Mouse (Mus musculus) neural tube, embryonic 12.5 days (tissue): ENCODE measurements around the gene Gm17190. TPM values are rescaled to one million over a fixed set of nuclear protein-coding genes. Genes with fewer than 3 reads are reported as not detected.
"Not testable (repeated sequence)": the region's sequence is repeated elsewhere in the genome, so short reads cannot be mapped to it uniquely, and the experiment has no call there.

Experiments
- ATAC-seq: fragments of 200-750 bp; cut with Nextera tagmentation; 2 replicates; pipeline ENCODE4 v1.8.0; 2017; ENCODE audit warnings: low read depth, mild to moderate bottlenecking, moderate TSS enrichment, moderate library complexity; ENCODE audit not compliant: low FRiP score
- H3K27ac ChIP-seq: fragments of 300-500 bp; sonication (generic); 2 replicates; pipeline ENCODE4 v1.5.1; 2016
- H3K27me3 ChIP-seq: fragments of 300-500 bp; sonication (generic); replicated peaks from 2 replicates; pipeline ENCODE4 v1.6.1; 2016; ENCODE audit warnings: mild to moderate bottlenecking
- H3K36me3 ChIP-seq: fragments of 300-500 bp; sonication (generic); 2 replicates; pipeline ENCODE4 v1.6.1; 2016; ENCODE audit warnings: mild to moderate bottlenecking
- H3K4me1 ChIP-seq: fragments of 300-500 bp; sonication (generic); 2 replicates; pipeline ENCODE4 v1.6.1; 2016
- H3K4me2 ChIP-seq: fragments of 300-500 bp; sonication (generic); replicated peaks from 2 replicates; pipeline ENCODE4 v1.6.1; 2016; ENCODE audit warnings: mild to moderate bottlenecking
- H3K4me3 ChIP-seq: fragments of 300-500 bp; sonication (generic); 2 replicates; pipeline ENCODE4 v1.5.1; 2016
- H3K9ac ChIP-seq: fragments of 300-500 bp; sonication (generic); 2 replicates; pipeline ENCODE4 v1.6.1; 2016; ENCODE audit warnings: mild to moderate bottlenecking
- H3K9me3 ChIP-seq: fragments of 300-500 bp; sonication (generic); 2 replicates; pipeline ENCODE4 v1.6.1; 2016; ENCODE audit warnings: mild to moderate bottlenecking
- WGBS: fragments of 180-500 bp; shearing (Covaris S2); methylation state at CpG from one replicate; pipeline ENCODE4 v1.1.7; 2016; 5-methylcytosine and 5-hydroxymethylcytosine counted together
- polyA plus RNA-seq: library from polyadenylated mRNA; unstranded; fragments of >200 nt; fragmentation: Nextera tagmentation; extraction: Ambion mirVana; gene quantifications from 2 replicates; pipeline ENCODE4 v1.2.1, GENCODE M21; 2016

The Gm17190 gene
- polyA plus RNA-seq: 0.37 and 0.87 TPM in 2 replicates

DNA sequence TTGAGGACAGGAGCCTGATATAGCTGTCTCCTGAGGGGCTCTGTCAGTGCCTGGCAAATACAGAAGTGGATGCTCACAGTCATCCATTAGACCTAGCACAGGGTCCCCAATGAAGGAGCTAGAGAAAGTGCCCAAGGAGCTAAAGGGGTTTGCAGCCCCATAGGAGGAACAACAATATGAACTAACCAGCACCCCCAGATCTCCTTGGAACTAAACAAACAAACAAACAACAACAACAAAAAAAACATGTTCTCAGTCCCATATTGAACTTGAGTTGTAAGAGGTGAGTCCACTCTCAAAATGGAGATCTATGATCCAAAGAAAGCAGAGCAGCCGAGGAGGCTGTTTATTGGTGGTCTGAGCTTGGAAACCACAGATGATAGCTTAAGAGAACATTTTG lies at the start of gene Gm17190:
TSS of gene Gm17190 (plus strand) at position 301 of the 400 bp plus-strand sequence.
- not testable (repeated sequence) for H3K4me1 ChIP-seq, H3K4me3 ChIP-seq, H3K9ac ChIP-seq, H3K27me3 ChIP-seq, H3K9me3 ChIP-seq, H3K4me2 ChIP-seq, H3K27ac ChIP-seq, ATAC-seq, H3K36me3 ChIP-seq
- WGBS: 91% methylated on average over 1 of the region's 1 CpGs

DNA sequence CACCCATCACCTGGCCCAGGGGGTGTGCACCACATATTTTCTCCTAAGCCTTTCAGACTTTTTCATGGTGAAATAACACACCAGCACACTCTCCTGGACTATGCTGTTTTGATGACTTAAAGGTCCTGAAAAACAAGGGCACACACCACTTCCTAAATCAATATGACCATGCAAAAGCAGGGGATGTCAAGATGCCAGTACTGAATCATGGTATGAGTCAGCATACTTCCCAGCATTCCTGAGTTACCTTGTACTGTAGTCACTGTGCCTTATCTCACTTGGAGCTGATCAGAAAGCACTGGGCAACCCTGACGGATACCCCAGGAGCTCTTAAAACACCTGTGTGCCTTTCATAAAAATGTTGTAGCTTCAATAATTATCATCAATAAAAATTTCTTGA lies 42.3 kb upstream of the Gm17190 start:
- H3K27me3 ChIP-seq: no peaks in the 10 kb centered on the region
- WGBS: 87% methylated on average over 1 of the region's 1 CpGs

DNA sequence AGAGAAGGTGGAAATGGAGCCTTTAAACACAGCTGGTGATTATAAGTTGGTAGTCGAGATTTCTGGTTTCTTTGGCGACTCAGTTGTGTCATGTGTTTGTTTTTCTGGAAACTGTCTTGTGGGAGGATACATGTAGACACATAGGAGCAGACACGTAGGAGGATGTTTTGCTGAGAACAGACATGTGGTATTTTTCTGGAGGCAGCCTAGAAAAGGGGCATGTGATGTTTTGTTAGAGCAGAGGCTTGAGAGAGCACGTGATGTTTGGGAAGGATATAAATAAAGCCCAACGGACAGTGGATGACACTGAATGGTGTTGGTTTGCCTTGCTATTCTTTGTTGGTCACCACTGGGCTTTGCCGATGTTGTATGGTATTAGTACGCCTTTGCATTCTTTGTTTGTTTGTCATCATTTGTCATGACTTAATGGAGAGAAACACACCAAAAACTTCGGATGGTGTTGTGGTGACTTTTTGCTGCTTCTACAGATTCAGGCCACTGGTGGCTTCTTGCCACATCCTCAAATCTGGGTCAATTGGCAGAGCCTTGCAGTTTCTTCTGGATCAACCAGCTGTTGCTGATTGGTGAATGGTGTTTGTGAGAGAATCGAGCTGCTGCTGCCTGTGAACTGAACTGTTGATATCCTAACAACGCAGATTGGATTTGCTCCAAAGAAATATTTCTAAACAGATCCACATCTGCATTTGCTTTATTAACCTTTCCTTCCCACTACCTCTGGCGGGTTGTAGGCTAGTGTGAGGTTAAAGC lies 41.4 kb upstream of the Gm17190 start:
- WGBS: 83% methylated on average over 11 of the region's 11 CpGs

More for the DNA sequence above, 42.3 kb upstream of the Gm17190 start:
- Histone ChIP-seq H3K27ac (no peak overlapping the region), H3K4me3 (no peak overlapping the region), H3K36me3 (no peaks in the 10 kb centered on the region), H3K9me3 (no peaks in the 10 kb centered on the region), H3K9ac (no peak overlapping the region), H3K4me1 (no peaks in the 10 kb centered on the region), H3K4me2 (no peak overlapping the region)
- no peak for ATAC-seq

GRCm38 (mm10) chr13:96045396-96045795 lies 36.5 kb upstream of the Gm17190 start:
- H3K27me3 ChIP-seq: no peaks in the 10 kb centered on the region
- H3K27ac ChIP-seq: no peak overlapping the region
- no peaks in the 10 kb centered on the region for H3K9me3 ChIP-seq
- no peak overlapping the region for H3K4me2 ChIP-seq
- H3K4me1 ChIP-seq: no peaks in the 10 kb centered on the region
- no peak overlapping the region for H3K9ac ChIP-seq
- ATAC-seq: no peak
- no peak overlapping the region for H3K4me3 ChIP-seq
- WGBS: 61% methylated on average over 5 of the region's 5 CpGs
- H3K36me3 ChIP-seq: no peaks in the 10 kb centered on the region

More for the DNA sequence above, 41.4 kb upstream of the Gm17190 start:
- no peak overlapping the region for H3K27ac ChIP-seq
- H3K9ac ChIP-seq: no peak overlapping the region
- no peaks in the 10 kb centered on the region for H3K27me3 ChIP-seq
- no peaks in the 10 kb centered on the region for H3K9me3 ChIP-seq
- H3K36me3 ChIP-seq: no peaks in the 10 kb centered on the region
- no peak for ATAC-seq
- no peak overlapping the region for H3K4me3 ChIP-seq
- H3K4me2 ChIP-seq: no peak overlapping the region
- no peaks in the 10 kb centered on the region for H3K4me1 ChIP-seq

DNA sequence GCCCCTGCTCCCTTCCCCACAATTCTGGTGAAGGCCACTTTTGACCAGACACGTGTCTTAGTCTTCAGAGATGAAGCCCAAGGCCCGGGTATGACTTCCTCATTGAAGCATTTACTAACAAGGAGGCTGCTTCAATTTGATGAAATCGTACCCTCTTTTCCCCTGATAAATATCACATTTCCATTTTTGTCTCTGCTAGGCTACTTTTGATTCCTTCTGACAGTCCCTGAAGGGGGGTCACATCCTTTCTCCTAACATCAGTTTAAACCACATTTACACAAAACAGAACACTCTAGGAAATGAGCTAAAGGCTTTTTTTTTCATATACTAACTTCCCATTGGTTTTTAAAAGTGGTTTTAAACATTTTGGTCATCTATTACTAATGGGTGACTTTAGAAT lies 29.1 kb upstream of the Gm17190 start:
- no peak overlapping the region for H3K27ac ChIP-seq
- H3K9ac ChIP-seq: no peak overlapping the region
- WGBS: 85% methylated on average over 3 of the region's 3 CpGs
- H3K4me3 ChIP-seq: no peak overlapping the region
- H3K36me3 ChIP-seq: no peaks in the 10 kb centered on the region
- H3K4me2 ChIP-seq: no peak overlapping the region
- no peaks in the 10 kb centered on the region for H3K4me1 ChIP-seq
- no peaks in the 10 kb centered on the region for H3K9me3 ChIP-seq
- no peak for ATAC-seq
- no peaks in the 10 kb centered on the region for H3K27me3 ChIP-seq

DNA sequence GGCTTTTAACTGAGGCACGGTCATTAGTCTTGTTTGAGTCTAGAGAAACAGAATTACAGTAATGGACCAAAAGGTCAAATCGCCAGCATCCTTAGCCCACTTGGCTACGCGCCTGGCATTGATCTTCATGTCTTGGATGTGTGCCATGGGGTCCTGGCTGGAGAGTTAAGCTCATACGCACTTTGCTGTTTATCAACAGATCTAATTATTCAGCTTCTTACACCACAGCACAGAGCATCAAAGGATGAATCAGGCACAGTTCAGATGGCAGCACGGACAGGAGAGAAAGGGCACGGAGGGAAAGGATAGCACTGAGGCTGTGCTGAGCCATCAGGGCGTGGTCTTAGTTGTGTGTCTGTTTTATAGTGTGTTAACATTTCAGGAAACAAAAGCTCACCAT lies 8.3 kb upstream of the Gm17190 start:
- Histone ChIP-seq H3K27me3 (no peaks in the 10 kb centered on the region), H3K36me3 (no peaks in the 10 kb centered on the region), H3K27ac (no peak overlapping the region), H3K4me3 (no peak overlapping the region), H3K9me3 (no peaks in the 10 kb centered on the region), H3K4me2 (no peak overlapping the region), H3K4me1 (peaks cover 4% of the 10 kb centered on the region), H3K9ac (no peak overlapping the region)
- no peak for ATAC-seq
- 50% methylated on average over 8 of the region's 8 CpGs for WGBS

DNA sequence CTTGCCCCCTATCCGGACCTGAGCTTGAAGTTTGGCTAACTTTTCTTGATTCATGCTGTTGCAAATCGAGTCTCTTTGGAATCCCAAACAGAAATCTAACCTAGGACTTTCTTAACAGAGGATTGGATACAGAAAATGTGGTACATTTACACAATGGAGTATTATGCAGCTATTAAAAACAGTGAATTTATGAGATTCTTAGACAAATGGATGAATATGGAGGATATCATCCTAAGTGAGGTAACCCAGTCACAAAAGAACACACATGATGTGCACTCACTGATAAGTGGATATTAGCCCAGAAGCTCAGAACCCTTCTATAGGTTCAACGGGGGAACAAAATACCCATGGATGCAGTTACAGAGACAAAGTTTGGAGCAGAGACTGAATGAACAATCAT lies 578 bp upstream of the Gm17190 start, which contains the start of gene Gm20075:
TSS of gene Gm20075 (minus strand) at position 101 of the 400 bp plus-strand sequence.
- not testable (repeated sequence) for H3K9me3 ChIP-seq, H3K4me2 ChIP-seq, H3K36me3 ChIP-seq, H3K27me3 ChIP-seq, H3K4me3 ChIP-seq, H3K27ac ChIP-seq, H3K4me1 ChIP-seq, H3K9ac ChIP-seq, ATAC-seq
- WGBS: 89% methylated on average over 3 of the region's 3 CpGs

DNA sequence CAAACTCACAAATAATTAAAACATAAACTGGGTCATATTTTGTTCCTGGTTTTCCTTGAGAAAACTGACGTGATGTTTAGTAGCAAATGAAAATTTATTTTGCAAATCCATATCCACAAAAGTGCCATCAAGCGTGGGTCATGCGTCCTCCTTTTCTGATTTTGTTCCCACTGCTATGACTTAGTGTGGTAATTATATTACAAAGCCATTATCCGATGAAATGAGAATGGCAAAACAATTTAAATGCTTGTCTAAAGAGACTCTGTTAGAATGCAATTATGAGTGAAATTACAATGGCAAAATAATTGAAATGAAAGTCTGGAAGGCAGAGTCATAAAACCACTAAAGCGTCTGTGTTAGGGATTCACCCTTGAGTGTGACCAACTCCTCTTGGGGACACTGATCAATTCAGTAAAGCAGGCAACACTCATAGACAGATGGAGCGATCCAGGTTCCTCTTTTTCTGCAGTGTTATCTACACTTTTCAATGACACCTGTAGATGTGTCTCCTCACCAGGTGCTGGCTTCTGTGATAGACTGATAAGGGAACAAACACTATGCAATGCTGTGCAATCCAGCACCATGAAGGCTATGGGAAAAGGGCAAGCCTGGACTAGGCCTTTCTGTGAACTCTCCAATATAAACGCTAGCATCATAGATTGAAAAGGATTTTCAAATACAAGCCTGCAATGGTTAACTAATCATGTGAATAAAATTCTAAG lies 3.9 kb downstream of the Gm17190 start:
- no peaks in the 10 kb centered on the region for H3K27me3 ChIP-seq
- H3K9ac ChIP-seq: no peak overlapping the region
- no peaks in the 10 kb centered on the region for H3K36me3 ChIP-seq
- no peak overlapping the region for H3K27ac ChIP-seq
- no peak for ATAC-seq
- no peaks in the 10 kb centered on the region for H3K9me3 ChIP-seq
- WGBS: 80% methylated on average over 7 of the region's 7 CpGs
- no peaks in the 10 kb centered on the region for H3K4me1 ChIP-seq
- H3K4me3 ChIP-seq: no peak overlapping the region
- no peak overlapping the region for H3K4me2 ChIP-seq

DNA sequence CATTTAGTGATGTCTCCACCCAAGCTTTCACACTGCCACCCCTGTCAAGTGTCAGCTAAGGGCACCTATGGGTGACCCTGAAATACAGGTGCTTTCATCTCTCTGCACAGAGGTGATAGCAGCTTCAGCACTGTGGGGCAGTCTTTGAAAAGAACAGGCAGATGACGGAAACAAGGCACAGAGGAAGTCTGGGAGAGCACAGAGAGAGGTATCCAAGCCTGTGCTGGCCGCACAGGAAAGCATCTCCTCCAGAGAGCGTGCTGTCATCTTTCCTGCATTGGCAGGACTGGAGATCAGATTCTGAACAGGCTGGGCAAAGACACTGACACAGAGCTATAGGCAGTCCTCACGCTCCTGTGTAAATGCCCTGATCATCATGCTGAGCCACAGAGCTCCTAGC lies 9.1 kb downstream of the Gm17190 start:
- Histone ChIP-seq H3K4me1 (no peaks in the 10 kb centered on the region), H3K4me2 (no peak overlapping the region), H3K4me3 (no peak overlapping the region), H3K36me3 (no peaks in the 10 kb centered on the region), H3K9me3 (no peaks in the 10 kb centered on the region), H3K27ac (no peak overlapping the region), H3K27me3 (no peaks in the 10 kb centered on the region), H3K9ac (no peak overlapping the region)
- no peak for ATAC-seq
- 79% methylated on average over 4 of the region's 4 CpGs for WGBS

DNA sequence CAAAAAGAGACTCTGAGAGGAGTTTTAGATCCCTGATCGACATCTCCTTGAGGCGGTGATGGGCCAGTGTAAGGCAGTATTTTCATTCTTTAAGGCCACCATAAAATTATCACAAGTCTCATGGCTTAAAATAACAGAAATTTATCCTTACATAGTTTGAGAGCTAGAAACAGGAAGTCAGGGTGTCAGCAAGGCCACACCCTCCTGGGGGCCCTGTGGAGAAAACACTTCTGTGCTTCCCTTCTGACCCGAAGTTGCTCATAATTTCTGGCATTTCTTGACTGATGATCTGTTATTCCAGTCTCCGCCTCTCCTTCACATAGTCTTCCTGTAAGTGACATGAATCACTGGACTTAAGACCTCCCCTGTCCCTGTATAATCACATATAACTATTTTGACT lies 24.5 kb downstream of the Gm17190 start:
- Histone ChIP-seq H3K36me3 (no peaks in the 10 kb centered on the region), H3K4me2 (no peak overlapping the region), H3K9ac (no peak overlapping the region), H3K9me3 (no peaks in the 10 kb centered on the region), H3K27ac (no peak overlapping the region), H3K27me3 (no peaks in the 10 kb centered on the region), H3K4me3 (no peak overlapping the region), H3K4me1 (no peaks in the 10 kb centered on the region)
- ATAC-seq: no peak
- WGBS: 88% methylated on average over 4 of the region's 4 CpGs

GRCm38 (mm10) chr13:96110767-96111166 lies 28.9 kb downstream of the Gm17190 start:
- Histone ChIP-seq H3K27ac (no peak overlapping the region), H3K9me3 (no peaks in the 10 kb centered on the region), H3K4me1 (no peaks in the 10 kb centered on the region), H3K4me2 (no peak overlapping the region), H3K9ac (no peak overlapping the region), H3K27me3 (no peaks in the 10 kb centered on the region), H3K4me3 (no peak overlapping the region), H3K36me3 (no peaks in the 10 kb centered on the region)
- peak; percentile 53; the same call in 1 of the 2 replicates for ATAC-seq
- 34% methylated on average over 3 of the region's 3 CpGs for WGBS

DNA sequence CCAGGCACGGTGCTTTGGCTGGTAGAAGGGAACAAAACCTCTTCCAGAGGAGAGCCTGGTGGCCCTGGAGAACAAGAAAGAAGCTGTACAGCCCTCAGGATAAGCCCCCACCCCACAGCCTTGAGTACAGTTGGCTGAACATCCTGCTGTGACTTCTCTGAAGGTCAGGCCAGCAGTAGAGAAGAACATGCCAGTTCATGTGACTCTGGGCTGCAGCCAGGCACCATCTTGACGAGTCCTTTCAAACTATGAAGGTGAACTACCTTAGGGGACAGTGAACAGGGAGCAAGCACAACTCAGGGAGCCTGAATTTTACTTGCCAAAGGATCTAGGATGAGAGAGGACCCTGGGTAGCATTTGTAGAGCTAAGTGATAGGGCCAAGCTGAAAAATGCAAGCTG lies 30.9 kb downstream of the Gm17190 start:
- no peak overlapping the region for H3K9ac ChIP-seq
- no peaks in the 10 kb centered on the region for H3K9me3 ChIP-seq
- H3K36me3 ChIP-seq: no peaks in the 10 kb centered on the region
- no peak overlapping the region for H3K4me3 ChIP-seq
- H3K4me2 ChIP-seq: no peak overlapping the region
- no peak overlapping the region for H3K27ac ChIP-seq
- WGBS: 79% methylated on average over 2 of the region's 2 CpGs
- no peaks in the 10 kb centered on the region for H3K4me1 ChIP-seq
- no peaks in the 10 kb centered on the region for H3K27me3 ChIP-seq
- no peak for ATAC-seq
